Mouse (Mus musculus) right cerebral cortex, postnatal 36 days (tissue): Measurements from ENCODE around the gene Slc16a10.

Experiments used
- DNase-seq, 2 experiments: peaks; one replicate each; pipeline ENCODE4 v3.0.0; 2022; ENCODE audit warnings: low spot score in 2 of 2, mixed read lengths in 1 of 2

Slc16a10 gene

GRCm38 (mm10) chr10:40069270-40069669 is 72.8 kb downstream of the Slc16a10 start:
- peak; percentile 33 to 56 for DNase-seq

- no peak for DNase-seq
These were observed 73.5 kb downstream of the Slc16a10 start for GRCm38 (mm10) chr10:40068595-40068994.

GRCm38 (mm10) chr10:40067529-40067928 is 74.5 kb downstream of the Slc16a10 start:
- no peak for DNase-seq

GRCm38 (mm10) chr10:40067071-40067470 is 75.0 kb downstream of the Slc16a10 start:
- no peak for DNase-seq

GRCm38 (mm10) chr10:40065357-40065756 is 76.7 kb downstream of the Slc16a10 start:
- DNase-seq, result no peak

GRCm38 (mm10) chr10:40063291-40063890 is 78.7 kb downstream of the Slc16a10 start:
- DNase-seq, result no peak

GRCm38 (mm10) chr10:40062812-40063211 is 79.2 kb downstream of the Slc16a10 start:
- DNase-seq, result no peak

- DNase-seq, result no peak
These were observed 80.1 kb downstream of the Slc16a10 start for GRCm38 (mm10) chr10:40061926-40062325.

- no peak for DNase-seq
These were observed 83.3 kb downstream of the Slc16a10 start for GRCm38 (mm10) chr10:40058786-40059120.

- no peak for DNase-seq
These were observed 83.8 kb downstream of the Slc16a10 start for GRCm38 (mm10) chr10:40058062-40058785.

GRCm38 (mm10) chr10:40057615-40058014 is 84.4 kb downstream of the Slc16a10 start:
- no peak for DNase-seq

- DNase-seq, result peak in 1 of 2 experiments; percentile 26
These were observed 87.6 kb downstream of the Slc16a10 start for GRCm38 (mm10) chr10:40054455-40054854.

GRCm38 (mm10) chr10:40053896-40054295 is 88.2 kb downstream of the Slc16a10 start:
- peak; percentile 39 to 52 for DNase-seq

- no peak for DNase-seq
These were observed 88.7 kb downstream of the Slc16a10 start for GRCm38 (mm10) chr10:40053257-40053895.

GRCm38 (mm10) chr10:40051997-40052396 is 90.1 kb downstream of the Slc16a10 start:
- DNase-seq, result no peak

- DNase-seq, result no peak
These were observed 91.3 kb downstream of the Slc16a10 start for GRCm38 (mm10) chr10:40050763-40051162.

GRCm38 (mm10) chr10:40041339-40041738 is 100.7 kb downstream of the Slc16a10 start:
- DNase-seq, result no peak

- peak; percentile 51 to 63 for DNase-seq
These were observed 105.1 kb downstream of the Slc16a10 start for GRCm38 (mm10) chr10:40036686-40037560.

GRCm38 (mm10) chr10:40034956-40035355 is 107.1 kb downstream of the Slc16a10 start:
- no peak for DNase-seq

GRCm38 (mm10) chr10:40032897-40033296 is 109.2 kb downstream of the Slc16a10 start:
- DNase-seq, result no peak

GRCm38 (mm10) chr10:40030716-40031115 is 111.3 kb downstream of the Slc16a10 start:
- DNase-seq, result no peak

GRCm38 (mm10) chr10:40029610-40030009 is 112.4 kb downstream of the Slc16a10 start:
- DNase-seq, result no peak
